Mouse (Mus musculus) liver, embryonic 14.5 days (tissue): ENCODE data around the gene Dnm3. TPM values are rescaled to one million over a fixed set of nuclear protein-coding genes. Genes with fewer than 3 reads are reported as not detected.

Experiments used
- ATAC-seq: fragments of 200-750 bp; cut with Nextera tagmentation; 2 replicates; pipeline ENCODE4 v1.8.0; 2017; ENCODE audit warnings: moderate number of reproducible peaks, mild to moderate bottlenecking, moderate library complexity; ENCODE audit not compliant: insufficient read depth
- DNase-seq, 3 experiments: peaks; one replicate each; pipeline ENCODE4 v3.0.0-alpha.2; 2012 to 2013; ENCODE audit warnings: low read depth in 3 of 3, low spot score in 3 of 3
- H3K27ac ChIP-seq: fragments of 300-500 bp; sonication (generic); 2 replicates; pipeline ENCODE4 v1.5.1; 2014; ENCODE audit warnings: moderate library complexity, mild to moderate bottlenecking, control low read depth, inconsistent platforms
- H3K27me3 ChIP-seq: fragments of 300-500 bp; sonication (generic); 2 replicates; pipeline ENCODE4 v1.6.1; 2014; ENCODE audit warnings: mild to moderate bottlenecking, low read length, moderate library complexity; ENCODE audit not compliant: control insufficient read depth, insufficient read depth
- H3K36me3 ChIP-seq: fragments of 300-500 bp; sonication (generic); replicated peaks from 2 replicates; pipeline ENCODE4 v1.6.1; 2014; ENCODE audit warnings: low read depth; ENCODE audit not compliant: control insufficient read depth, insufficient read depth
- H3K4me1 ChIP-seq, 2 experiments: fragments of 200-500 bp in 1 of 2; fragments of 300-500 bp in 1 of 2; sonication (generic) in 1 of 2; replicated peaks; 2 replicates each; pipeline ENCODE4 v1.6.1; 2012 to 2014; ENCODE audit warnings: antibody characterized with exemption in 1 of 2, inconsistent platforms in 1 of 2, low read length in 1 of 2; ENCODE audit not compliant: control insufficient read depth in 2 of 2, insufficient read depth in 2 of 2
- H3K4me2 ChIP-seq: fragments of 300-500 bp; sonication (generic); 2 replicates; pipeline ENCODE4 v1.6.1; 2014; ENCODE audit warnings: low read depth, mild to moderate bottlenecking, control low read depth, moderate library complexity
- H3K4me3 ChIP-seq, 2 experiments: fragments of 200-500 bp in 1 of 2; fragments of 300-500 bp in 1 of 2; sonication (generic) in 1 of 2; 2 replicates each; pipeline ENCODE4 v1.5.1; 2012 to 2014; ENCODE audit warnings: low read depth in 2 of 2, low read length in 2 of 2, mild to moderate bottlenecking in 2 of 2, control low read depth in 1 of 2, inconsistent platforms in 1 of 2, moderate library complexity in 1 of 2; ENCODE audit not compliant: insufficient read depth in 1 of 2
- H3K9ac ChIP-seq: fragments of 300-500 bp; sonication (generic); replicated peaks from 2 replicates; pipeline ENCODE4 v1.6.1; 2014; ENCODE audit warnings: mild to moderate bottlenecking, control low read depth, moderate library complexity
- H3K9me3 ChIP-seq: fragments of 300-500 bp; sonication (generic); 2 replicates; pipeline ENCODE4 v1.6.1; 2016; ENCODE audit warnings: low read length, mixed read lengths; ENCODE audit not compliant: control insufficient read depth
- CTCF ChIP-seq: IDR thresholded peaks from 2 replicates; pipeline ENCODE4 v1.5.1; 2016; ENCODE audit warnings: antibody characterized with exemption, low read depth, control low read depth
- EP300 ChIP-seq: IDR thresholded peaks from 2 replicates; pipeline ENCODE4 v1.6.1; 2016; ENCODE audit warnings: antibody characterized with exemption, low read depth
- WGBS: fragments of 180-500 bp; shearing (Covaris S2); extraction: QIAGEN DNeasy Blood & Tissue Kit; methylation state at CpG from one replicate; pipeline ENCODE4 v1.1.7; 2014; ENCODE audit not compliant: insufficient replicate concordance; 5-methylcytosine and 5-hydroxymethylcytosine counted together
- polyA plus RNA-seq, 2 experiments: library from polyadenylated mRNA; depleted of rRNA in 1 of 2; stranded (reverse) in 1 of 2; unstranded in 1 of 2; fragments of >200 nt; fragmentation: Nextera tagmentation in 1 of 2; extraction: Ambion mirVana in 1 of 2; gene quantifications; 2 replicates each; pipeline versions ENCODE4 v1.2.1 to v1.2.3; 2012 to 2014

Gene Dnm3
- polyA plus RNA-seq, 2 experiments: 0.61 to 0.96 TPM

DNA sequence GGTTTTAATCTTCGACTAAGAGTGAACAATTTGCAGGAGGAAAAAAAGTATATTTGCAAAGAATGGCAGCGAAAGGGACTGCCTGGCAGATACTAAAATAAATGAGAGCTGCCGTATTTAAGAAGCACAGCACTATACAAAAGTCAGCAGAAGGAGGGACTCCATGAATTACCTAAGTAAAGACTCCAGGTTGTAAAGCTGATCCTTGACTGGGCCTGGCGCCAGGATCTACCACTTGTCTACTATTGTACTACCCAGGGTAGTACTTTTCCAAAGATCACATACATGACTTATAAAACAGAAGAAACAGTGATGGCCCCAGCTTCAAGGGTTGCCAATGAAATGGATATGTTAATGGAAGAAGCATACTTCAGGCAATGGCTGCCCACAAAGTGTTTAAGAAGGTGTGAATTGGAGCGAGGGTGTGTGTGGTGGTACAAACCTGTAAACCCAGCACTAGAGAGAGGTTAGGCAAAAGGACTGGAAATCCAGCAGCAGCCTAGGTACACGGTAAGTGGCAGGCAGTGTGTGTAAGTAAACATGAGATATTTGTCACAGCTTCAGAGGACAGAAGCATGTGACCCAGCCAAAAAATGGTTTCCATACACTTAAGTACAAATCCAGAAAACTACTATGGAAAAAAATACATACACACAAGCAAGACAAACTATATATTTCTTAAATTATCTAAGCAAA lies 220.8 kb downstream of the Dnm3 start:
- DNase-seq (no peak), ATAC-seq (no peak)
- no peaks in the 10 kb centered on the region for H3K36me3 ChIP-seq
- 62% methylated on average over 6 of the region's 6 CpGs for WGBS
- 0 out of 4 replicates have a peak, but pooled peaks cover 0 to 3% of the 10 kb centered on the region in 2 experiments for H3K4me1 ChIP-seq
- no peak overlapping the region for H3K4me3 ChIP-seq
- no peak overlapping the region for H3K4me2 ChIP-seq
- TF ChIP-seq EP300 (no peak), CTCF (no peak)
- H3K27ac ChIP-seq: no peak overlapping the region
- H3K9ac ChIP-seq: no peak overlapping the region
- no peaks in the 10 kb centered on the region for H3K27me3 ChIP-seq
- H3K9me3 ChIP-seq: no peaks in the 10 kb centered on the region

DNA sequence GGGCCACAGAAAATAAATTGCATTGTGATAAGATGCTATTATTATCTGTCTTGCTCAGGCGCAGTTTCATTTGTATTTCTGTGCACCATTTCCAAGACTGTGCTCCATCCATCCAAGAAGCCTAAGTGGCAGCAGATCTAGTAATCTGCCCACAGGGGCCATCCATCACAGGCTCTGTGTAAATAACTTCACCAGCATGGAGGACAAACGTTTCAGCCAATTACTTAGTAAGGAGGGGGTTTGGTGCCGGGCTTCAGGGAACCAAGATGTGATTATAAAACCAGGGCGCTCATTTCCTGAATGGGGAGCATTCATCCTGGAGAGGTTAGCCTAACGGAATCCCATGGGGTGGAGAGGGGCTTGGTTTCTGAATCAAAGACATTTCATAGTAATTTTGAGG lies 222.9 kb downstream of the Dnm3 start:
- no peak for TF ChIP-seq CTCF
- no peak for TF ChIP-seq EP300
- Histone ChIP-seq H3K27me3 (no peaks in the 10 kb centered on the region), H3K9ac (no peak overlapping the region), H3K27ac (no peak overlapping the region), H3K4me3 (no peak overlapping the region), H3K9me3 (no peaks in the 10 kb centered on the region), H3K4me2 (no peak overlapping the region), H3K36me3 (no peaks in the 10 kb centered on the region), H3K4me1 (0 out of 4 replicates have a peak, but pooled peaks cover 0 to 3% of the 10 kb centered on the region in 2 experiments)
- 45% methylated on average over 5 of the region's 5 CpGs for WGBS
- ATAC-seq (no peak), DNase-seq (no peak)

DNA sequence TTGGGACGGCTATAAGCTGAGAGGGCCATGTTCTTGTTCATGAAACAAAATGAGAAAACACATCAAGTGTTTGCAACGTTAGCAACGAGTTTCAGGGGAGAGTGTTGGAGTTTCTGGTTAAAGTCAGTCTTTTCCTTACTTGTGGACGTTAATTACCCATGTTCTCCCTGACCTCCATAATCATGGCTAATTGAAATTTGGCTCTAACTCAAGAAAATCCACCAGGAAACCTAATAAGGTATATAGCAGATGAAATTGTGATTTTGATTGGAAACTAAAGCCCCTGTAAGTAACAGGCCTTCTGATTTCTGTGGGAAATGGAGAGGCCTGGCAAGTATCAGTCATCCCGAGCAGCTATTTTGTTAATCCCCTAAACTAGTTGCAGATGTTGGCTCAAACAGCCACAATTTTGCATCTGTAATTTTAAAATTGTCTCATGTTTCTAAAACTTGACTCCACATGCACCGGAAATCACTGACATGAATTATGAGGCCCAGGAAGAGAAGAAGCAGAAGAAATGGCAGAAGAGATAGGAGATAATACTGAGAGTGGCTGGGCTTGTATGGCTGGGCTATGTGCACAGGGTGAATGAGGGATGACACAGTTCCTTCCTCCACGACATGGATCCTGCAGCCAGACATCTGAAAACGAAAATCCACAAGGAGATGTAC lies 223.7 kb downstream of the Dnm3 start:
- ATAC-seq (no peak), DNase-seq (no peak)
- Histone ChIP-seq H3K4me1 (0 out of 4 replicates have a peak, but pooled peaks cover 0 to 3% of the 10 kb centered on the region in 2 experiments), H3K27ac (no peak overlapping the region), H3K9me3 (no peaks in the 10 kb centered on the region), H3K36me3 (no peaks in the 10 kb centered on the region), H3K4me2 (no peak overlapping the region), H3K4me3 (no peak overlapping the region), H3K27me3 (no peaks in the 10 kb centered on the region), H3K9ac (no peak overlapping the region)
- WGBS: 37% methylated on average over 8 of the region's 8 CpGs
- TF ChIP-seq EP300 (no peak), CTCF (no peak)

DNA sequence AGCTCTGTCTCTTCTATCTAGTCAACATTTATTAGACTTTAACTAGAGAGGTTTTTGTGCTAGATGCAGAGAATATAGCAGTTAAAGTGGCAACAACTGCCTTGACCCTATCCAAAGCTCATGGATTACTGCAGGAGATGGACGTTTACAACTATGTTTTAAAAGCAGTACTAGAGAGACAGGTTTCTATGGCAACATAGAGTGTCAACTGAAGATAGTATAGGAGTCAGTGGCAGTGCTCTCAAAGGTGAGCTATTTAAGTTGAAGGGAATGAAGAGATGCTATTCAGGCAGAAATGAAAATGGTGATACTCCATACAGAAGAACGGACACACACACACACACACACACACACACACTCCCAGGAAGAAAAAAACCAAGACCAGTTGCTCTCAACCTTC lies 225.0 kb downstream of the Dnm3 start:
- DNase-seq: no peak
- TF ChIP-seq CTCF: no peak
- no peak for ATAC-seq
- Histone ChIP-seq H3K4me1 (0 out of 4 replicates have a peak, but pooled peaks cover 0 to 3% of the 10 kb centered on the region in 2 experiments), H3K27ac (no peak overlapping the region), H3K9me3 (no peaks in the 10 kb centered on the region), H3K9ac (no peak overlapping the region), H3K4me2 (no peak overlapping the region), H3K4me3 (no peak overlapping the region), H3K36me3 (no peaks in the 10 kb centered on the region), H3K27me3 (no peaks in the 10 kb centered on the region)
- 45% methylated on average over 2 of the region's 2 CpGs for WGBS

DNA sequence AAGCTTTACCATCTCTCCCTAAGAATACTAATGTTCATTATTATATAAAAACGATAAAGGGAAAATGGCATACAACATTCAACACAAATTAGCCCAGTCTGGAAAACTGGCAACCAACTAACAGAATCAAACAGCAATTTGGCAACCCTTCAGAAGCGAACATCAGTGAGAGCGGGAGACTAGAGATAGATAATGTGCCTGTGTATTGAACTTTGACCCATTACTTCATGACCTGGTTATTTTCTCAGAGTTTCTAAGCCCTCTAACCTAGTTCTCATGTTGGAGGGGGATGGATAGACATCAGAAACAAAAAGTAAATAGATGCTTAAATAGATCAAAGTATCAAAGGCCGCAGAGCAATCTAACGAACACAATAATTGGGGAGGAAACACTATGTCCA lies 230.6 kb downstream of the Dnm3 start:
- no peak for TF ChIP-seq EP300
- TF ChIP-seq CTCF: no peak
- H3K36me3 ChIP-seq: no peaks in the 10 kb centered on the region
- H3K4me2 ChIP-seq: no peak overlapping the region
- no peak overlapping the region for H3K27ac ChIP-seq
- H3K4me3 ChIP-seq: no peak overlapping the region
- H3K9me3 ChIP-seq: no peaks in the 10 kb centered on the region
- DNase-seq: no peak
- H3K4me1 ChIP-seq: no peaks in the 10 kb centered on the region
- H3K9ac ChIP-seq: no peak overlapping the region
- no peak for ATAC-seq
- WGBS: 60% methylated on average over 5 of the region's 5 CpGs
- no peaks in the 10 kb centered on the region for H3K27me3 ChIP-seq
